Mouse (Mus musculus): ENCODE measurements around the gene Gm20388. TPM values are rescaled to one million over a fixed set of nuclear protein-coding genes. Genes with fewer than 3 reads are reported as not detected.
A peak's percentile ranks its signal among the peaks of the same experiment; 100 is the strongest.

Gm20388 gene
- polyA plus RNA-seq, 1 experiment = 23.9 TPM

GRCm38 (mm10) chr8:122423659-122424058 is 2513.0 kb downstream of the Gm20388 start:
- H3K4me3 ChIP-seq (ENCODE audit: insufficient read depth, low read length) = no peak overlapping the region
- H3K27ac ChIP-seq (ENCODE audit: insufficient read depth, low read length) = no peak overlapping the region
- 0 out of 2 replicates have a peak, but pooled peaks cover 2% of the 10 kb centered on the region for H3K4me1 ChIP-seq (ENCODE audit: control insufficient read depth, insufficient read depth, low read length)
- no peak for TF ChIP-seq CTCF (IDR thresholded peaks at IDR 0.05; ENCODE audit: extremely low read depth, insufficient read depth, low read length)
- TF ChIP-seq POLR2A (IDR thresholded peaks at IDR 0.05; ENCODE audit: extremely low read depth, insufficient read depth, low read length) = no peak

- Histone ChIP-seq H3K4me1 (ENCODE audit: control insufficient read depth, insufficient read depth, low read length) (no peaks in the 10 kb centered on the region), H3K27ac (ENCODE audit: insufficient read depth, low read length) (no peak overlapping the region), H3K4me3 (ENCODE audit: insufficient read depth, low read length) (no peak overlapping the region)
- no peak for TF ChIP-seq CTCF (IDR thresholded peaks at IDR 0.05; ENCODE audit: extremely low read depth, insufficient read depth, low read length)
- TF ChIP-seq POLR2A (IDR thresholded peaks at IDR 0.05; ENCODE audit: extremely low read depth, insufficient read depth, low read length) = no peak
Observed at GRCm38 (mm10) chr8:122426145-122426544, 2515.5 kb downstream of the Gm20388 start.

- no peak for TF ChIP-seq POLR2A (IDR thresholded peaks at IDR 0.05; ENCODE audit: extremely low read depth, insufficient read depth, low read length)
- TF ChIP-seq CTCF (IDR thresholded peaks at IDR 0.05; ENCODE audit: extremely low read depth, insufficient read depth, low read length) = no peak
- Histone ChIP-seq H3K4me3 (ENCODE audit: insufficient read depth, low read length) (no peak overlapping the region), H3K4me1 (ENCODE audit: control insufficient read depth, insufficient read depth, low read length) (no peaks in the 10 kb centered on the region), H3K27ac (ENCODE audit: insufficient read depth, low read length) (no peak overlapping the region)
Observed at GRCm38 (mm10) chr8:122427607-122428006, 2517.0 kb downstream of the Gm20388 start.

GRCm38 (mm10) chr8:122428163-122428562 is 2517.5 kb downstream of the Gm20388 start:
- TF ChIP-seq POLR2A (IDR thresholded peaks at IDR 0.05; ENCODE audit: extremely low read depth, insufficient read depth, low read length) (no peak), CTCF (IDR thresholded peaks at IDR 0.05; ENCODE audit: extremely low read depth, insufficient read depth, low read length) (no peak)
- Histone ChIP-seq H3K4me1 (ENCODE audit: control insufficient read depth, insufficient read depth, low read length) (no peaks in the 10 kb centered on the region), H3K4me3 (ENCODE audit: insufficient read depth, low read length) (no peak overlapping the region), H3K27ac (ENCODE audit: insufficient read depth, low read length) (no peak overlapping the region)

GRCm38 (mm10) chr8:122430058-122430636 is 2519.5 kb downstream of the Gm20388 start:
- H3K27ac ChIP-seq (ENCODE audit: insufficient read depth, low read length) = no peak overlapping the region
- TF ChIP-seq CTCF (IDR thresholded peaks at IDR 0.05; ENCODE audit: extremely low read depth, insufficient read depth, low read length) = no peak
- TF ChIP-seq POLR2A (IDR thresholded peaks at IDR 0.05; ENCODE audit: extremely low read depth, insufficient read depth, low read length) = no peak
- no peaks in the 10 kb centered on the region for H3K4me1 ChIP-seq (ENCODE audit: control insufficient read depth, insufficient read depth, low read length)
- H3K4me3 ChIP-seq (ENCODE audit: insufficient read depth, low read length) = no peak overlapping the region

GRCm38 (mm10) chr8:122430646-122431045 is 2520.0 kb downstream of the Gm20388 start:
- H3K4me1 ChIP-seq (ENCODE audit: control insufficient read depth, insufficient read depth, low read length) = no peaks in the 10 kb centered on the region
- TF ChIP-seq CTCF (IDR thresholded peaks at IDR 0.05; ENCODE audit: extremely low read depth, insufficient read depth, low read length) (no peak), POLR2A (IDR thresholded peaks at IDR 0.05; ENCODE audit: extremely low read depth, insufficient read depth, low read length) (no peak)

GRCm38 (mm10) chr8:122431694-122432442 is 2521.2 kb downstream of the Gm20388 start:
- H3K4me3 ChIP-seq (ENCODE audit: insufficient read depth, low read length) = peak overlapping the region; percentile 24; the same call in 1 of the 2 replicates
- no peaks in the 10 kb centered on the region for H3K4me1 ChIP-seq (ENCODE audit: control insufficient read depth, insufficient read depth, low read length)
- no peak overlapping the region for H3K27ac ChIP-seq (ENCODE audit: insufficient read depth, low read length)
- TF ChIP-seq POLR2A (IDR thresholded peaks at IDR 0.05; ENCODE audit: extremely low read depth, insufficient read depth, low read length) (no peak), CTCF (IDR thresholded peaks at IDR 0.05; ENCODE audit: extremely low read depth, insufficient read depth, low read length) (no peak)

More at GRCm38 (mm10) chr8:122430646-122431045, 2520.0 kb downstream of the Gm20388 start:
- H3K27ac ChIP-seq (ENCODE audit: insufficient read depth, low read length) = no peak overlapping the region
- H3K4me3 ChIP-seq (ENCODE audit: insufficient read depth, low read length) = no peak overlapping the region

GRCm38 (mm10) chr8:122432443-122433268 is 2522.0 kb downstream of the Gm20388 start, which contains the start of gene Cyba:
Cyba (minus strand) TSS chr8:122432930.
- H3K27ac ChIP-seq (ENCODE audit: insufficient read depth, low read length) = 0 out of 2 replicates have a peak within 1 kb of the TSS, but pooled peaks have one; percentile 33
- peak within 1 kb of the TSS; percentile 24; the same call in 1 of the 2 replicates for H3K4me3 ChIP-seq (ENCODE audit: insufficient read depth, low read length)
- no peak for TF ChIP-seq CTCF (IDR thresholded peaks at IDR 0.05; ENCODE audit: extremely low read depth, insufficient read depth, low read length)
- TF ChIP-seq POLR2A (IDR thresholded peaks at IDR 0.05; ENCODE audit: extremely low read depth, insufficient read depth, low read length) = 0 out of 2 replicates have a peak, but pooled peaks have one; percentile 36
- H3K4me1 ChIP-seq (ENCODE audit: control insufficient read depth, insufficient read depth, low read length) = no peaks in the 10 kb centered on the region

GRCm38 (mm10) chr8:122433269-122433905 is 2522.7 kb downstream of the Gm20388 start:
- TF ChIP-seq CTCF (IDR thresholded peaks at IDR 0.05; ENCODE audit: extremely low read depth, insufficient read depth, low read length) (no peak), POLR2A (IDR thresholded peaks at IDR 0.05; ENCODE audit: extremely low read depth, insufficient read depth, low read length) (no peak)
- H3K4me3 ChIP-seq (ENCODE audit: insufficient read depth, low read length) = no peak overlapping the region

More at GRCm38 (mm10) chr8:122433269-122433905, 2522.7 kb downstream of the Gm20388 start:
- Histone ChIP-seq H3K27ac (ENCODE audit: insufficient read depth, low read length) (no peak overlapping the region), H3K4me1 (ENCODE audit: control insufficient read depth, insufficient read depth, low read length) (no peaks in the 10 kb centered on the region)

All from cortical plate, adult 2 months (tissue).